Mouse (Mus musculus): Measurements from ENCODE around the gene Glyat. TPM values are rescaled to one million over a fixed set of nuclear protein-coding genes. Genes with fewer than 3 reads are reported as not detected.

Glyat gene
- 4.3 and 4.4 TPM in 2 replicates for polyA plus RNA-seq (2014; fragmentation: Nextera tagmentation; extraction: Ambion mirVana)

- H3K4me1 ChIP-seq (ENCODE audit: control insufficient read depth, insufficient read depth, low read length) = no peaks in the 10 kb centered on the region
- no peaks in the 10 kb centered on the region for H3K27me3 ChIP-seq (ENCODE audit: control insufficient read depth, insufficient read depth, low read length)
- no peak within 1 kb of the TSS for H3K9ac ChIP-seq (ENCODE audit: low read depth, low read length)
- no peak for ATAC-seq (ENCODE audit: low FRiP score, low TSS enrichment)
- H3K36me3 ChIP-seq (ENCODE audit: control insufficient read depth, insufficient read depth, low read length) = no peaks in the 10 kb centered on the region
- H3K4me3 ChIP-seq (ENCODE audit: low read length) = no peak within 1 kb of the TSS
- no peaks in the 10 kb centered on the region for H3K9me3 ChIP-seq (ENCODE audit: control insufficient read depth, low read length)
- 71% methylated on average over 4 of the region's 4 CpGs for WGBS
- H3K27ac ChIP-seq (ENCODE audit: low read depth, low read length) = no peak within 1 kb of the TSS
- no peak within 1 kb of the TSS for H3K4me2 ChIP-seq (replicated peaks; ENCODE audit: low read depth, low read length)
Observed at GRCm38 (mm10) chr19:12633176-12633575, at the start of gene Glyat. Glyat (plus strand) TSS chr19:12633308.

- no peak overlapping the region for H3K4me2 ChIP-seq (replicated peaks; ENCODE audit: low read depth, low read length)
- H3K27ac ChIP-seq (ENCODE audit: low read depth, low read length) = no peak overlapping the region
- no peak overlapping the region for H3K9ac ChIP-seq (ENCODE audit: low read depth, low read length)
- no peak for ATAC-seq (ENCODE audit: low FRiP score, low TSS enrichment)
- H3K9me3 ChIP-seq (ENCODE audit: control insufficient read depth, low read length) = no peaks in the 10 kb centered on the region
- H3K4me1 ChIP-seq (ENCODE audit: control insufficient read depth, insufficient read depth, low read length) = no peaks in the 10 kb centered on the region
- no peak overlapping the region for H3K4me3 ChIP-seq (ENCODE audit: low read length)
- 73% methylated on average over 4 of the region's 4 CpGs for WGBS
- H3K27me3 ChIP-seq (ENCODE audit: control insufficient read depth, insufficient read depth, low read length) = no peaks in the 10 kb centered on the region
- peaks cover 3% of the 10 kb centered on the region for H3K36me3 ChIP-seq (ENCODE audit: control insufficient read depth, insufficient read depth, low read length)
Observed at GRCm38 (mm10) chr19:12585310-12585709, 47.8 kb upstream of the Glyat start.

- Histone ChIP-seq H3K4me2 (replicated peaks; ENCODE audit: low read depth, low read length) (no peak overlapping the region), H3K9ac (ENCODE audit: low read depth, low read length) (no peak overlapping the region), H3K9me3 (ENCODE audit: control insufficient read depth, low read length) (no peaks in the 10 kb centered on the region), H3K27ac (ENCODE audit: low read depth, low read length) (no peak overlapping the region), H3K27me3 (ENCODE audit: control insufficient read depth, insufficient read depth, low read length) (no peaks in the 10 kb centered on the region; the same call in 1 of the 2 replicates), H3K4me3 (ENCODE audit: low read length) (no peak overlapping the region), H3K4me1 (ENCODE audit: control insufficient read depth, insufficient read depth, low read length) (no peaks in the 10 kb centered on the region), H3K36me3 (ENCODE audit: control insufficient read depth, insufficient read depth, low read length) (peaks cover 3% of the 10 kb centered on the region)
- WGBS = 9% methylated on average over 1 of the region's 1 CpGs
- ATAC-seq (ENCODE audit: low FRiP score, low TSS enrichment) = no peak
Observed at GRCm38 (mm10) chr19:12591908-12592307, 41.2 kb upstream of the Glyat start.

GRCm38 (mm10) chr19:12595135-12595529 lies 38.0 kb upstream of the Glyat start:
- 63% methylated on average over 2 of the region's 2 CpGs for WGBS
- H3K4me3 ChIP-seq (ENCODE audit: low read length) = no peak overlapping the region; the same call in 1 of the 2 replicates
- H3K27me3 ChIP-seq (ENCODE audit: control insufficient read depth, insufficient read depth, low read length) = peaks cover 2% of the 10 kb centered on the region; the same call in 1 of the 2 replicates
- no peaks in the 10 kb centered on the region for H3K9me3 ChIP-seq (ENCODE audit: control insufficient read depth, low read length)
- no peak overlapping the region for H3K27ac ChIP-seq (ENCODE audit: low read depth, low read length)
- no peaks in the 10 kb centered on the region for H3K36me3 ChIP-seq (ENCODE audit: control insufficient read depth, insufficient read depth, low read length)
- no peak for ATAC-seq (ENCODE audit: low FRiP score, low TSS enrichment)
- H3K4me2 ChIP-seq (replicated peaks; ENCODE audit: low read depth, low read length) = peak overlapping the region; percentile 98
- H3K9ac ChIP-seq (ENCODE audit: low read depth, low read length) = no peak overlapping the region
- H3K4me1 ChIP-seq (ENCODE audit: control insufficient read depth, insufficient read depth, low read length) = no peaks in the 10 kb centered on the region

- Histone ChIP-seq H3K4me1 (ENCODE audit: control insufficient read depth, insufficient read depth, low read length) (no peaks in the 10 kb centered on the region), H3K4me2 (replicated peaks; ENCODE audit: low read depth, low read length) (peak overlapping the region; percentile 98), H3K9me3 (ENCODE audit: control insufficient read depth, low read length) (no peaks in the 10 kb centered on the region), H3K27ac (ENCODE audit: low read depth, low read length) (peak overlapping the region; percentile 69), H3K36me3 (ENCODE audit: control insufficient read depth, insufficient read depth, low read length) (no peaks in the 10 kb centered on the region), H3K27me3 (ENCODE audit: control insufficient read depth, insufficient read depth, low read length) (peaks cover 2% of the 10 kb centered on the region; the same call in 1 of the 2 replicates), H3K9ac (ENCODE audit: low read depth, low read length) (peak overlapping the region; percentile 69), H3K4me3 (ENCODE audit: low read length) (peak overlapping the region; percentile 66)
- 0% methylated on average over 49 of the region's 49 CpGs for whole genome bisulfite sequencing
- ATAC-seq (ENCODE audit: low FRiP score, low TSS enrichment) = peak; percentile 91
Observed at GRCm38 (mm10) chr19:12595530-12596289, 37.4 kb upstream of the Glyat start.

GRCm38 (mm10) chr19:12596290-12597072 lies 36.6 kb upstream of the Glyat start:
- peak overlapping the region; percentile 98 for H3K4me2 ChIP-seq (replicated peaks; ENCODE audit: low read depth, low read length)

GRCm38 (mm10) chr19:12597073-12597405 lies 36.1 kb upstream of the Glyat start:
- no peaks in the 10 kb centered on the region for H3K4me1 ChIP-seq (ENCODE audit: control insufficient read depth, insufficient read depth, low read length)
- peak overlapping the region; percentile 66; the same call in 1 of the 2 replicates for H3K4me3 ChIP-seq (ENCODE audit: low read length)
- H3K27me3 ChIP-seq (ENCODE audit: control insufficient read depth, insufficient read depth, low read length) = peaks cover 2% of the 10 kb centered on the region; the same call in 1 of the 2 replicates
- peak overlapping the region; percentile 69; the same call in 1 of the 2 replicates for H3K9ac ChIP-seq (ENCODE audit: low read depth, low read length)
- peak overlapping the region; percentile 98 for H3K4me2 ChIP-seq (replicated peaks; ENCODE audit: low read depth, low read length)
- ATAC-seq (ENCODE audit: low FRiP score, low TSS enrichment) = no peak
- H3K36me3 ChIP-seq (ENCODE audit: control insufficient read depth, insufficient read depth, low read length) = no peaks in the 10 kb centered on the region
- no peak overlapping the region for H3K27ac ChIP-seq (ENCODE audit: low read depth, low read length)
- WGBS = 64% methylated on average over 3 of the region's 3 CpGs
- H3K9me3 ChIP-seq (ENCODE audit: control insufficient read depth, low read length) = no peaks in the 10 kb centered on the region

More at GRCm38 (mm10) chr19:12596290-12597072, 36.6 kb upstream of the Glyat start:
- Histone ChIP-seq H3K4me1 (ENCODE audit: control insufficient read depth, insufficient read depth, low read length) (no peaks in the 10 kb centered on the region), H3K9me3 (ENCODE audit: control insufficient read depth, low read length) (no peaks in the 10 kb centered on the region), H3K27ac (ENCODE audit: low read depth, low read length) (peak overlapping the region; percentile 69), H3K27me3 (ENCODE audit: control insufficient read depth, insufficient read depth, low read length) (peaks cover 2% of the 10 kb centered on the region; the same call in 1 of the 2 replicates), H3K9ac (ENCODE audit: low read depth, low read length) (peak overlapping the region; percentile 69), H3K36me3 (ENCODE audit: control insufficient read depth, insufficient read depth, low read length) (no peaks in the 10 kb centered on the region), H3K4me3 (ENCODE audit: low read length) (peak overlapping the region; percentile 66)
- WGBS = 17% methylated on average over 23 of the region's 23 CpGs
- peak; percentile 60 for ATAC-seq (ENCODE audit: low FRiP score, low TSS enrichment)

- Histone ChIP-seq H3K9ac (ENCODE audit: low read depth, low read length) (no peak overlapping the region), H3K4me2 (replicated peaks; ENCODE audit: low read depth, low read length) (no peak overlapping the region), H3K4me1 (ENCODE audit: control insufficient read depth, insufficient read depth, low read length) (no peaks in the 10 kb centered on the region), H3K4me3 (ENCODE audit: low read length) (no peak overlapping the region), H3K27me3 (ENCODE audit: control insufficient read depth, insufficient read depth, low read length) (peaks cover 2% of the 10 kb centered on the region; the same call in 1 of the 2 replicates), H3K9me3 (ENCODE audit: control insufficient read depth, low read length) (no peaks in the 10 kb centered on the region), H3K27ac (ENCODE audit: low read depth, low read length) (no peak overlapping the region), H3K36me3 (ENCODE audit: control insufficient read depth, insufficient read depth, low read length) (no peaks in the 10 kb centered on the region)
- no peak for ATAC-seq (ENCODE audit: low FRiP score, low TSS enrichment)
- WGBS = 51% methylated on average over 3 of the region's 3 CpGs
Observed at GRCm38 (mm10) chr19:12598674-12599073, 34.4 kb upstream of the Glyat start.

- Histone ChIP-seq H3K27ac (ENCODE audit: low read depth, low read length) (no peak within 1 kb of the TSS), H3K36me3 (ENCODE audit: control insufficient read depth, insufficient read depth, low read length) (no peaks in the 10 kb centered on the region), H3K9me3 (ENCODE audit: control insufficient read depth, low read length) (no peaks in the 10 kb centered on the region), H3K4me3 (ENCODE audit: low read length) (no peak within 1 kb of the TSS), H3K27me3 (ENCODE audit: control insufficient read depth, insufficient read depth, low read length) (peaks cover 2% of the 10 kb centered on the region; the same call in 1 of the 2 replicates), H3K9ac (ENCODE audit: low read depth, low read length) (no peak within 1 kb of the TSS), H3K4me2 (replicated peaks; ENCODE audit: low read depth, low read length) (no peak within 1 kb of the TSS), H3K4me1 (ENCODE audit: control insufficient read depth, insufficient read depth, low read length) (no peaks in the 10 kb centered on the region)
- 71% methylated on average over 1 of the region's 1 CpGs for WGBS
- no peak for ATAC-seq (ENCODE audit: low FRiP score, low TSS enrichment)
Observed at GRCm38 (mm10) chr19:12599674-12600073, 33.4 kb upstream of the Glyat start, which contains the start of gene Gm4952. Gm4952 (plus strand) TSS chr19:12599974.

Measured in kidney, embryonic 14.5 days (tissue).